Mouse (Mus musculus) T-helper 17 cell (primary cell): ENCODE results near the gene Madcam1.

ENCODE experiments used
- in situ Hi-C, 2 experiments: fragments of 300-600 bp; cut with MboI, MseI; formaldehyde crosslinking; loops; 1 replicate in 1 of 2; 2 replicates in 1 of 2; pipeline ENCODE4 v1.15.1; 2025; ENCODE audit warnings: high pct_unique_total_duplicates in 2 of 2

The Madcam1 gene

GRCm38 (mm10) chr10:79686691-79687090 is 22.3 kb downstream of the Madcam1 start:
- in situ Hi-C loops: loop anchor here in 1 of 2 experiments (5.0 kb wide), 1 partner anchor 361 kb away; the partner anchor contains the start of gene Gpx4

GRCm38 (mm10) chr10:79687513-79687912 is 23.2 kb downstream of the Madcam1 start:
- in situ Hi-C loops: loop anchor here in 1 of 2 experiments (5.0 kb wide), 1 partner anchor 360 kb away; the partner anchor contains the start of gene Gpx4

GRCm38 (mm10) chr10:79688720-79689119 is 24.4 kb downstream of the Madcam1 start, which contains the start of gene Gzmm:
Gene Gzmm, plus strand, starts transcription at chr10:79689020.
- in situ Hi-C loops: loop anchor here in 1 of 2 experiments (5.0 kb wide), 1 partner anchor 359 kb away; the partner anchor contains the start of gene Gpx4

GRCm38 (mm10) chr10:79689178-79689577 is 24.8 kb downstream of the Madcam1 start:
- in situ Hi-C loops: loop anchor here in 1 of 2 experiments (5.0 kb wide), 1 partner anchor 358 kb away; the partner anchor contains the start of gene Gpx4

- in situ Hi-C loops: no loop called here
Measured at GRCm38 (mm10) chr10:79691986-79692548, 27.7 kb downstream of the Madcam1 start.

- in situ Hi-C loops: no loop called here
Measured at GRCm38 (mm10) chr10:79693580-79694378, 29.4 kb downstream of the Madcam1 start.

GRCm38 (mm10) chr10:79694379-79694655 is 30.0 kb downstream of the Madcam1 start:
- in situ Hi-C loops: no loop called here

GRCm38 (mm10) chr10:79695231-79696128 is 31.1 kb downstream of the Madcam1 start:
- in situ Hi-C loops: loop anchor here in 1 of 2 experiments (5.0 kb wide), 1 partner anchor 82 kb away; the partner anchor contains the start of gene Fstl3

- in situ Hi-C loops: loop anchor here in 1 of 2 experiments (5.0 kb wide), 1 partner anchor 81 kb away; the partner anchor contains the start of gene Fstl3
Measured at GRCm38 (mm10) chr10:79696129-79696651, 31.8 kb downstream of the Madcam1 start.

GRCm38 (mm10) chr10:79697916-79698315 is 33.6 kb downstream of the Madcam1 start:
- in situ Hi-C loops: loop anchor here in 1 of 2 experiments (5.0 kb wide), 1 partner anchor 79 kb away; the partner anchor contains the start of gene Fstl3

GRCm38 (mm10) chr10:79698459-79698858 is 34.1 kb downstream of the Madcam1 start:
- in situ Hi-C loops: loop anchor here in 1 of 2 experiments (5.0 kb wide), 1 partner anchor 79 kb away; the partner anchor contains the start of gene Fstl3

- in situ Hi-C loops: loop anchor here in 1 of 2 experiments (25.0 kb wide), 1 partner anchor 1713 kb away; the partner anchor contains the start of gene 1810043G02Rik
Measured at GRCm38 (mm10) chr10:79700676-79701075, 36.3 kb downstream of the Madcam1 start.

GRCm38 (mm10) chr10:79701443-79702129 is 37.2 kb downstream of the Madcam1 start:
- in situ Hi-C loops: loop anchor here in 1 of 2 experiments (25.0 kb wide), 1 partner anchor 1714 kb away; the partner anchor contains the start of gene 1810043G02Rik

- in situ Hi-C loops: loop anchor here in 1 of 2 experiments (25.0 kb wide), 1 partner anchor 1716 kb away; the partner anchor contains the start of gene 1810043G02Rik
Measured at GRCm38 (mm10) chr10:79702970-79703369, 38.6 kb downstream of the Madcam1 start.

- in situ Hi-C loops: loop anchor here in 1 of 2 experiments (25.0 kb wide), 1 partner anchor 1716 kb away; the partner anchor contains the start of gene 1810043G02Rik
Measured at GRCm38 (mm10) chr10:79703541-79703940, 39.2 kb downstream of the Madcam1 start.

- in situ Hi-C loops: loop anchor here in 1 of 2 experiments (25.0 kb wide), 1 partner anchor 1717 kb away; the partner anchor contains the start of gene 1810043G02Rik
Measured at GRCm38 (mm10) chr10:79704065-79704969, 40.0 kb downstream of the Madcam1 start, which contains the start of gene Bsg. Gene Bsg, plus strand, starts transcription at chr10:79704491.

- in situ Hi-C loops: loop anchor here in 1 of 2 experiments (25.0 kb wide), 1 partner anchor 1718 kb away; the partner anchor contains the start of gene 1810043G02Rik
Measured at GRCm38 (mm10) chr10:79704970-79705360, 40.6 kb downstream of the Madcam1 start.

- in situ Hi-C loops: loop anchor here in 1 of 2 experiments (25.0 kb wide), 1 partner anchor 1719 kb away; the partner anchor contains the start of gene 1810043G02Rik
Measured at GRCm38 (mm10) chr10:79705951-79706350, 41.6 kb downstream of the Madcam1 start.
